Mouse (Mus musculus) adrenal gland, postnatal 25 days (tissue): ENCODE data around the gene Vmn2r27. TPM values are rescaled to one million over a fixed set of nuclear protein-coding genes. Genes with fewer than 3 reads are reported as not detected.

Experiments used
- DNase-seq: peaks from one replicate; pipeline ENCODE4 v3.0.0; 2021; ENCODE audit warnings: mixed read lengths
- long read RNA-seq: library from polyadenylated mRNA; stranded (forward); transcript quantifications from one replicate; pipeline ENCODE4 v2.0.0, GENCODE M21; 2021
- total RNA-seq: library from RNA; stranded (reverse); gene quantifications from 2 replicates; pipeline ENCODE4 v1.2.3, GENCODE M21; 2021

The Vmn2r27 gene
- not detected in 2 replicates for total RNA-seq
- long read RNA-seq, result 0 reads

GRCm38 (mm10) chr6:124231756-124232155 lies at the start of gene Vmn2r27:
Vmn2r27 (minus strand) TSS chr6:124231856.
- DNase-seq, result no peak

DNA sequence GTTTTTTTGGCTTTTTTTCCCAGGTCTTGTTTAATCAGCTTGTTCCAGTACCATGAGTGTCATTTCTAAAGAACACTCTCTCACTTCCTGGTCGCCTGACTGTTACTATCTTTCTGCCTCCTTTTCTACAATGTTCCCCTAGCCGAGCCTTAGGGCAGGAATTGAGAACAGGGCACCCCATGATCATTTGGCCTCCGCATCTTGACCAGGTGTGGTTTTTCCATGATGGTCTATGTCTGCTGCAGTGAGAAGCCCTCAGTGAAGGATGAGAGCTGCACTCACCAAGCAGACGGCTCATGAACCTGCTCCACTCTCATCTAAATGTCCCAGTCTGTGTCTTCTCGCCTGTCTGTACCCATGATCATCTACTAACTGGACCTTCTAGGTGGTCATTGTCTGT lies 46.6 kb upstream of the Vmn2r27 start:
- DNase-seq, result no peak

DNA sequence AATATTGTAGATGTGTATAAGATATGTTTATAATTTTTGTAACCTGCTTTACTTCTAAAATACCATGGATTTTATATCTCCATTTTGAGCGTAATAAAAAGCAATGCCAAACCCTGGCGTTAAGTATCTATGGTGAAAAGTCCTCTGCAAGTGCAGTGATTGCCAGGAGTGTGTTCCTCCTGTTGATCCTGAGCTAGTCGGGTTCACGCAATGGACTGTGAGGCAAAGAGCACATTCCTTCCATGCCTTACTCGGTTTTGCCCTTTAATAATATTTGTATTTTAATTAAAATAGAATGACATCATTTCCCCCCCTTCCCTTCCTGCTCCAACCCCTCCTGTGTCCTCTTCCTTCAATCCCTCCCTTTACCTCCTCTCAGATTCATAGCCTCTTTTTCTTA lies 46.0 kb upstream of the Vmn2r27 start:
- no peak for DNase-seq

DNA sequence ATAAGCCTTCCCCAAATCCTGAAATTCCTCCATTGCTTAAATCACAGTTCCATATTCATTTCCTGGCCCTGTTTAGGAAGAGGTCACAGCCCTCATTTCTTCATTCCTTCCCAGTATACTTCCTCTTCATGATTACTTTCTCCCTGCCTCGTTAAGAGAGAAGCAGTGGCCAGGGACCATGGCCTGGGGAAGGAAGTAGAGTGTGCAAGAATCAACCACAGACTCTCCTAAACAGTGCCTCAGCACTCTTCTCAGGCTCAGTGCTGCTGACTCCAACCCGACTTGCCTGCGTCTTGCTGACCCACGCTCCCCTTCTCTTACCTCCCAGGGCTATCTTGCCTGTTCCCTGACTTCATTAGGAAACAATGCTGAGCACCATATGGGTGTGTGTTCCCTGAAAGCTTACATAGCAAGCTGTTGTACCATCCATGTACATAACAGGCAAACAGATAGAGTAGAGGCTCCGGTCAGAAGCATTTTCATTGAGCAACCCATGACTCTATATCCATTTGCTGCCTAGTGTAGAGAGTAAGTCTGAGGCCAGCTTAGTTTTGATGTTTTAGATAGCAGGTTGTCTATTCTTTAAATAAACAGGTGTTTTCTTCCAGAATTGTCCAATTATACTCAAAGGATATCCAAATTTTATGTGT lies 41.7 kb upstream of the Vmn2r27 start:
- no peak for DNase-seq

GRCm38 (mm10) chr6:124262696-124263095 lies 31.0 kb upstream of the Vmn2r27 start:
- peak; percentile 72 for DNase-seq

DNA sequence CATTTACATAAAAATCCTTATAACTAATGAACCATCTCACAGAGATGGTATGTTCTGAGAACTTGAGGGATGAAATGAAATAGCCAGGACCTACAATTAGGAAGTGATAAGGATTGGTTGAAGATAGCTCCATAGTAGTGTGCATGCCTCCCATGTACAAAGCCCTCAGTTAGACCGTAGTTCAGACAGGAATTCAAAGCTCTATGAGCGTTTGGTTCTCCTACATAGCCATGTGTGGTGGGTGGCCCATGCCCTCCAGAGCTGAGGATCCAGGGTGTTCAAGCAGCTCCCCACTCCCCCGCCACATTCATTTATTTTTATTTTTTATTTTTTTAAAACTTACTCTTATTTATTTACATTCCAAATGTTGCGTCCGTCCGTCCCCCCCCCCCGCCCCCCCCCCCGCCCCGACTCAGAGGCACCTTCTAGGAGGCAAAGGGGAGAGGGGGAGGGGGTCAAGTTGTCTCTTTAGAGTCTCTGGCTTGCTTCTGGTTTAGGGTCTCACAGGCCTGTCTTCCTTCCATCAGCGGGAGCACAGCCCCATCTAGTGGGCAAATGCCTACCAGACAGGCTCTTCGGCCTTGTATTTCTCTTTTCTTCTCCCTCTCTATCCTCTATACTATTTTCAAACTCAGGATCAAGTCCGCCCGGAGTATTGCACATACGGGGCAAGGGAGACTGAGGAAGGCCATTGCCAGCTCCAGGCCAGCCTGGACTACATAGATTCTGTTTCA lies 28.7 kb upstream of the Vmn2r27 start:
- DNase-seq, result peak; percentile 59

- no peak for DNase-seq
Measured at GRCm38 (mm10) chr6:124255721-124256470, 24.2 kb upstream of the Vmn2r27 start.

DNA sequence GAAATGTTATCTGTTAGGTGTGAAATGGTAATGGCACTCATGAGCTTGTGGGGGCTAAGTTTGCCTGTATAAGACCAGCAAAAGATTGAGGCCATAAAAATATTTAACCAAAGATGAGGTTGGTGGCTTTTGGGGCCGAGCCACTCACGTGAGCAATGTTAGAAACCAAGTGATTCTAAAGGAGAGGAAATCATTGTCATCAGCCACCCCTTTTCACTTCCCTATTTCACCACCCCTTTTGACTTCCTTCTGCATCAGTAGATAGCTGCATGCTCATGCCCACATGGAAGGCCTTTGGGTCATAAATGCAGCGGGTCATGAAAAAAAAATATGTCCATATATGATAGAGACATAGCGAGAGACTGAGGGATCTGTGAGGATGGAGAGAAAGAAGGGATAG lies 29.5 kb downstream of the Vmn2r27 start:
- DNase-seq, result no peak

- DNase-seq, result no peak
Measured at GRCm38 (mm10) chr6:124168499-124169257, 63.0 kb downstream of the Vmn2r27 start.

DNA sequence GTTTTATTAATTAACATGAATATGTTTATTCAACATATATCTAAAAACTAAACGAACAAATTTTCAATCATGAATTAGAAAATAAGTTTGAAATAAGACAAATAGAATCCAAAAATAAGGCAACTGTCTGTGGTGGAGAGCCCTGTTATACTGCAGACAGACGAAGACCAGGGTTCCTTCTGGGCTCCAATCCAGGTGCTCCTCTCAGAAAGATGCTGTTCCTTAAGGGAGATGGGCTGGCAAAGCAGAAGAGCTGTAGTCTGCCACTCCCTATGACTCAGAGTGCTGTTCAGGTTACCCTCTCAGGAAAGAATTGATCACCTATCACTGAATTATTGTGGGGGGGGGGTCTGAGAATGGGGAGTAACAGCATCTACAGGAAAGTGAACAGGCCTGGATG lies 65.1 kb downstream of the Vmn2r27 start:
- DNase-seq, result no peak

DNA sequence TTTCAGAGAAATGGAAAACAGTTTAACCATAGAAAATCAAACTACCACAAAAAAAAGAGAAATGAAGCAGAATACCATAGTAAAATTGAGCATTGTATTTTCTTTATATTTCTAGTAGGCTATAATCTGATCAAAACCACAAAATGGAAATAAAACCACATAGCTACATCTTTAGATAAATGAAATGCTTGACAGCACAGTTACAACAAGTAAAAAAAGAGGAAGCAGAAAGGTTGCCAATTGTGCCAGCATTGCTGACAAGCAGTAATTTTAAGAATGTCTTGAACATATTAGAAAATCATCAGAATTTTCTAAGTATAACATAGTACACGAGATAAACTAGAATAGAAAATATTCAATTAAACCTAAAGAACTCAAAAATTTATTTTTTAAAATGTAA lies 81.8 kb downstream of the Vmn2r27 start:
- no peak for DNase-seq

Other genes with a start within 250 kb of the Vmn2r27 start
- not detected in 2 replicates for gene Vmn2r26, start 207.3 kb downstream of the Vmn2r27 start, total RNA-seq
- 3.9 and 4.9 TPM in 2 replicates for gene Cd163, start 72.8 kb upstream of the Vmn2r27 start, total RNA-seq
- 95.7 and 96.2 TPM in 2 replicates for gene Pex5, start 183.2 kb upstream of the Vmn2r27 start, total RNA-seq
- gene Clstn3, start 232.9 kb upstream of the Vmn2r27 start, total RNA-seq, result 64.4 and 98.3 TPM in 2 replicates